Mouse (Mus musculus): ENCODE data around the gene Irak2. TPM values are rescaled to one million over a fixed set of nuclear protein-coding genes. Genes with fewer than 3 reads are reported as not detected.
A peak's percentile ranks its signal among the peaks of the same experiment; 100 is the strongest.

The Irak2 gene
- polyA plus RNA-seq, 1 experiment, result 54.3 TPM

- TF ChIP-seq POLR2A (IDR thresholded peaks at IDR 0.05; ENCODE audit: borderline replicate concordance, low read depth, low read length), result no peak
- TF ChIP-seq CTCF (IDR thresholded peaks at IDR 0.05; ENCODE audit: low read depth, low read length), result no peak
- Histone ChIP-seq H3K4me3 (ENCODE audit: insufficient read depth, low read length) (no peak overlapping the region), H3K4me1 (ENCODE audit: control insufficient read depth, insufficient read depth, low read length) (peaks cover 77% of the 10 kb centered on the region), H3K27ac (ENCODE audit: insufficient read depth, low read depth, low read length) (peak overlapping the region; percentile 76)
These were observed 15.3 kb downstream of the Irak2 start for GRCm38 (mm10) chr6:113653551-113653950.

GRCm38 (mm10) chr6:113654102-113654501 is 15.8 kb downstream of the Irak2 start:
- Histone ChIP-seq H3K4me3 (ENCODE audit: insufficient read depth, low read length) (no peak overlapping the region), H3K4me1 (ENCODE audit: control insufficient read depth, insufficient read depth, low read length) (peaks cover 76% of the 10 kb centered on the region), H3K27ac (ENCODE audit: insufficient read depth, low read depth, low read length) (peak overlapping the region; percentile 76)
- no peak for TF ChIP-seq CTCF (IDR thresholded peaks at IDR 0.05; ENCODE audit: low read depth, low read length)
- no peak for TF ChIP-seq POLR2A (IDR thresholded peaks at IDR 0.05; ENCODE audit: borderline replicate concordance, low read depth, low read length)

- TF ChIP-seq POLR2A (IDR thresholded peaks at IDR 0.05; ENCODE audit: borderline replicate concordance, low read depth, low read length) (no peak), CTCF (IDR thresholded peaks at IDR 0.05; ENCODE audit: low read depth, low read length) (no peak)
- Histone ChIP-seq H3K4me3 (ENCODE audit: insufficient read depth, low read length) (no peak overlapping the region), H3K27ac (ENCODE audit: insufficient read depth, low read depth, low read length) (peak overlapping the region; percentile 76), H3K4me1 (ENCODE audit: control insufficient read depth, insufficient read depth, low read length) (peaks cover 72% of the 10 kb centered on the region)
These were observed 16.6 kb downstream of the Irak2 start for GRCm38 (mm10) chr6:113654753-113655397.

- Histone ChIP-seq H3K4me1 (ENCODE audit: control insufficient read depth, insufficient read depth, low read length) (peaks cover 73% of the 10 kb centered on the region), H3K27ac (ENCODE audit: insufficient read depth, low read depth, low read length) (no peak overlapping the region), H3K4me3 (ENCODE audit: insufficient read depth, low read length) (no peak overlapping the region)
- TF ChIP-seq CTCF (IDR thresholded peaks at IDR 0.05; ENCODE audit: low read depth, low read length), result no peak
- TF ChIP-seq POLR2A (IDR thresholded peaks at IDR 0.05; ENCODE audit: borderline replicate concordance, low read depth, low read length), result no peak
These were observed 17.2 kb downstream of the Irak2 start for GRCm38 (mm10) chr6:113655475-113655874.

GRCm38 (mm10) chr6:113656847-113657246 is 18.6 kb downstream of the Irak2 start:
- H3K4me1 ChIP-seq (ENCODE audit: control insufficient read depth, insufficient read depth, low read length), result peaks cover 73% of the 10 kb centered on the region
- H3K4me3 ChIP-seq (ENCODE audit: insufficient read depth, low read length), result no peak overlapping the region
- TF ChIP-seq POLR2A (IDR thresholded peaks at IDR 0.05; ENCODE audit: borderline replicate concordance, low read depth, low read length) (no peak), CTCF (IDR thresholded peaks at IDR 0.05; ENCODE audit: low read depth, low read length) (no peak)
- peak overlapping the region; percentile 9; the same call in 1 of the 2 replicates for H3K27ac ChIP-seq (ENCODE audit: insufficient read depth, low read depth, low read length)

- H3K27ac ChIP-seq (ENCODE audit: insufficient read depth, low read depth, low read length), result 0 out of 2 replicates have a peak overlapping the region, but pooled peaks have one; percentile 19
- H3K4me3 ChIP-seq (ENCODE audit: insufficient read depth, low read length), result no peak overlapping the region
- H3K4me1 ChIP-seq (ENCODE audit: control insufficient read depth, insufficient read depth, low read length), result peaks cover 78% of the 10 kb centered on the region
- TF ChIP-seq POLR2A (IDR thresholded peaks at IDR 0.05; ENCODE audit: borderline replicate concordance, low read depth, low read length), result no peak
- no peak for TF ChIP-seq CTCF (IDR thresholded peaks at IDR 0.05; ENCODE audit: low read depth, low read length)
These were observed 20.0 kb downstream of the Irak2 start for GRCm38 (mm10) chr6:113658226-113658625.

GRCm38 (mm10) chr6:113659648-113660491 is 21.6 kb downstream of the Irak2 start:
- no peak for TF ChIP-seq POLR2A (IDR thresholded peaks at IDR 0.05; ENCODE audit: borderline replicate concordance, low read depth, low read length)
- H3K27ac ChIP-seq (ENCODE audit: insufficient read depth, low read depth, low read length), result peak overlapping the region; percentile 93
- H3K4me1 ChIP-seq (ENCODE audit: control insufficient read depth, insufficient read depth, low read length), result peaks cover 77% of the 10 kb centered on the region
- no peak overlapping the region for H3K4me3 ChIP-seq (ENCODE audit: insufficient read depth, low read length)

- Histone ChIP-seq H3K27ac (ENCODE audit: insufficient read depth, low read depth, low read length) (peak overlapping the region; percentile 93), H3K4me1 (ENCODE audit: control insufficient read depth, insufficient read depth, low read length) (peaks cover 80% of the 10 kb centered on the region), H3K4me3 (ENCODE audit: insufficient read depth, low read length) (no peak overlapping the region)
- no peak for TF ChIP-seq CTCF (IDR thresholded peaks at IDR 0.05; ENCODE audit: low read depth, low read length)
These were observed 22.5 kb downstream of the Irak2 start for GRCm38 (mm10) chr6:113660492-113661352.

- H3K4me3 ChIP-seq (ENCODE audit: insufficient read depth, low read length), result no peak overlapping the region
- peaks cover 87% of the 10 kb centered on the region for H3K4me1 ChIP-seq (ENCODE audit: control insufficient read depth, insufficient read depth, low read length)
- H3K27ac ChIP-seq (ENCODE audit: insufficient read depth, low read depth, low read length), result peak overlapping the region; percentile 93
- TF ChIP-seq POLR2A (IDR thresholded peaks at IDR 0.05; ENCODE audit: borderline replicate concordance, low read depth, low read length), result no peak
- TF ChIP-seq CTCF (IDR thresholded peaks at IDR 0.05; ENCODE audit: low read depth, low read length), result no peak
These were observed 23.3 kb downstream of the Irak2 start for GRCm38 (mm10) chr6:113661353-113662241.

Measured in bone marrow macrophage, adult 2 months (primary cell).